Mouse (Mus musculus) E14TG2a.4 (cell line): ENCODE data around the gene Isx.

ENCODE experiments used
- CTCF ChIP-seq: conservative IDR thresholded peaks from 2 replicates; pipeline ENCODE4 v1.5.1; 2014; ENCODE audit warnings: low read length
- NANOG ChIP-seq: IDR thresholded peaks from 2 replicates; pipeline ENCODE4 v1.6.1; 2014; ENCODE audit warnings: borderline replicate concordance, low read length, mixed read lengths
- POU5F1 ChIP-seq: IDR thresholded peaks from 2 replicates; pipeline ENCODE4 v1.6.1; 2014; ENCODE audit warnings: low read length, borderline replicate concordance

DNA sequence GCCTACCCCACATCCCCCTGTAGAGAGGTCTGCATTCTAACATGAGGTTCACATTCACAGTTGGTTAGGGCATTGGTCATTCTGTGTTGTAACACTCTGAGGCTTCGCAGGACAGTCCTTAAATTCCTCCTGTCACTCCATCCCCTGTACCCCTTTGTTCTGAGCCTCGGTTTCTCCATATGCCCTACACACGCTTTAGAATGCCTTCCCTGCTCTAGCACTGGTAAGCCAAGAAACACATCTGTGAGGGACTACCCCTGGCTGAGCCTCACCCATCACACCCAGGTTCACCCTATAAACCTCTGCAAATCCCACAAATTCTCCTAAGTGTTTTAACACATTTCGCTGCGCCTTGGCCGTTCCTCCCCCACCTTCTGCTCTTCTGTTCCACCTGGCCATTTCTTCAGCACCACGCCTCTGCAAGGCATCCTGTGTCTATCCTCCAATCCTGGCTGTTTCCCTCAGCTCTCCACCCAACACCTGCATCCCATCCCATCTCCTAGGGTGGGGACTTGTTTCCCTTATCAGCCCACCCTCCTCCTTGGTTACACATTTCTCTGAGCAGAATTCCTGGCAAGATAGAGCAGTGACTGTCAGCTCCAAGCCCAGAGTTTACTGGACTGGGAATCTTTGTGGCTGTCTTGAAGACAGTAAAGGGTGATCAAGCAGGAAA, 686 bp upstream of the Isx start:
- no peak for TF ChIP-seq CTCF
- TF ChIP-seq POU5F1, result no peak
- no peak for TF ChIP-seq NANOG
